Mouse (Mus musculus) heart, embryonic 14.5 days (tissue): ENCODE measurements around the gene Shc3. TPM values are rescaled to one million over a fixed set of nuclear protein-coding genes. Genes with fewer than 3 reads are reported as not detected.

Source experiments
- ATAC-seq: fragments of 200-750 bp; cut with Nextera tagmentation; 2 replicates; pipeline ENCODE4 v1.8.0; 2017; ENCODE audit warnings: low read depth, moderate TSS enrichment; ENCODE audit not compliant: insufficient number of reproducible peaks, insufficient read depth, low FRiP score
- H3K27ac ChIP-seq, 2 experiments: fragments of 200-500 bp in 1 of 2; fragments of 300-500 bp in 1 of 2; sonication (generic) in 1 of 2; replicated peaks in 1 of 2; 2 replicates each; pipeline ENCODE4 v1.5.1; 2012 to 2014; ENCODE audit warnings: low read depth in 2 of 2, low read length in 2 of 2, control low read depth in 1 of 2, mild to moderate bottlenecking in 1 of 2, mixed read lengths in 1 of 2; ENCODE audit not compliant: control insufficient read depth in 1 of 2, insufficient read depth in 1 of 2
- H3K27me3 ChIP-seq: fragments of 300-500 bp; sonication (generic); 2 replicates; pipeline ENCODE4 v1.6.1; 2014; ENCODE audit warnings: mild to moderate bottlenecking, low read length, control low read depth; ENCODE audit not compliant: control insufficient read depth, insufficient read depth
- H3K36me3 ChIP-seq: fragments of 300-500 bp; sonication (generic); 2 replicates; pipeline ENCODE4 v1.6.1; 2014; ENCODE audit warnings: mild to moderate bottlenecking, control low read depth, low read length, mixed read lengths; ENCODE audit not compliant: control insufficient read depth, insufficient read depth
- H3K4me1 ChIP-seq, 2 experiments: fragments of 200-500 bp in 1 of 2; fragments of 300-500 bp in 1 of 2; sonication (generic) in 1 of 2; 2 replicates each; pipeline ENCODE4 v1.6.1; 2012 to 2014; ENCODE audit warnings: low read length in 2 of 2, control low read depth in 1 of 2, mixed read lengths in 1 of 2; ENCODE audit not compliant: control insufficient read depth in 2 of 2, insufficient read depth in 2 of 2
- H3K4me2 ChIP-seq: fragments of 300-500 bp; sonication (generic); 2 replicates; pipeline ENCODE4 v1.6.1; 2014; ENCODE audit warnings: mild to moderate bottlenecking, low read length
- H3K4me3 ChIP-seq, 2 experiments: fragments of 200-500 bp in 1 of 2; fragments of 300-500 bp in 1 of 2; sonication (generic) in 1 of 2; 2 replicates each; pipeline ENCODE4 v1.5.1; 2012 to 2014; ENCODE audit warnings: low read length in 2 of 2, mild to moderate bottlenecking in 2 of 2, control low read depth in 1 of 2, low read depth in 1 of 2, moderate library complexity in 1 of 2; ENCODE audit not compliant: control insufficient read depth in 1 of 2, insufficient read depth in 1 of 2
- H3K9ac ChIP-seq: fragments of 300-500 bp; sonication (generic); 2 replicates; pipeline ENCODE4 v1.6.1; 2014; ENCODE audit warnings: mild to moderate bottlenecking, low read length
- H3K9me3 ChIP-seq: fragments of 300-500 bp; sonication (generic); 2 replicates; pipeline ENCODE4 v1.6.1; 2016; ENCODE audit warnings: low read length, control low read depth; ENCODE audit not compliant: control insufficient read depth
- WGBS: fragments of 180-500 bp; shearing (Covaris S2); extraction: QIAGEN DNeasy Blood & Tissue Kit; methylation state at CpG from one replicate; pipeline ENCODE4 v1.1.7; 2014; 5-methylcytosine and 5-hydroxymethylcytosine counted together
- polyA plus RNA-seq: library from polyadenylated mRNA; unstranded; fragments of >200 nt; fragmentation: Nextera tagmentation; extraction: Ambion mirVana; gene quantifications from 2 replicates; pipeline ENCODE4 v1.2.1, GENCODE M21; 2014

Gene Shc3
- polyA plus RNA-seq, 1 experiment from 2014 or later: not detected

- Histone ChIP-seq H3K4me3 (no peak overlapping the region), H3K27ac (no peak overlapping the region), H3K36me3 (no peaks in the 10 kb centered on the region), H3K4me2 (no peak overlapping the region), H3K4me1 (no peaks in the 10 kb centered on the region), H3K27me3 (no peaks in the 10 kb centered on the region), H3K9me3 (0 out of 2 replicates have a peak, but pooled peaks cover 5% of the 10 kb centered on the region), H3K9ac (no peak overlapping the region)
- WGBS: 77% methylated on average over 8 of the region's 8 CpGs
- ATAC-seq: no peak
These were observed 29.4 kb downstream of the Shc3 start for GRCm38 (mm10) chr13:51539816-51540215.

DNA sequence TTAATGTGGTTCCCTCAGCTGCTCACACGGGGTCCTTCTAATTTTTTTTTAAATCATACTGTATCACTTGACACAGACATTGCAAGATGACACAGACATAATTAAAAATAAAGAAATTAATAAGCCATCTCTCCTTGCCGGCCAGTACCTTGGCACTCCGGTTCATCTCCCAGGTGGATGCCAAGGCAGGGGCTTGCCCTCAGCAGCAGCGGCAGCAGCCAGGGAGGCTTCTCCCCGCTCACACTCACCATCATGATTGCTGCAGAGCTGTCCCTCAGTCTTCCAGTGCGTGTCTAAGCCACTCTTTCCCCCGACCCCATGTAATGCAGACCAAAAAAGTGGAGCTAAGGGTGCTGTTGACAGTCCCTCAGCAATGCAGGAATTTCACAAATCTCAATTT, 33.9 kb downstream of the Shc3 start:
- no peaks in the 10 kb centered on the region for H3K27me3 ChIP-seq
- H3K9ac ChIP-seq: no peak overlapping the region
- no peak for ATAC-seq
- 79% methylated on average over 7 of the region's 7 CpGs for WGBS
- H3K27ac ChIP-seq: no peak overlapping the region
- H3K9me3 ChIP-seq: no peaks in the 10 kb centered on the region
- H3K4me3 ChIP-seq: no peak overlapping the region
- no peaks in the 10 kb centered on the region for H3K4me1 ChIP-seq
- H3K4me2 ChIP-seq: no peak overlapping the region
- H3K36me3 ChIP-seq: no peaks in the 10 kb centered on the region

DNA sequence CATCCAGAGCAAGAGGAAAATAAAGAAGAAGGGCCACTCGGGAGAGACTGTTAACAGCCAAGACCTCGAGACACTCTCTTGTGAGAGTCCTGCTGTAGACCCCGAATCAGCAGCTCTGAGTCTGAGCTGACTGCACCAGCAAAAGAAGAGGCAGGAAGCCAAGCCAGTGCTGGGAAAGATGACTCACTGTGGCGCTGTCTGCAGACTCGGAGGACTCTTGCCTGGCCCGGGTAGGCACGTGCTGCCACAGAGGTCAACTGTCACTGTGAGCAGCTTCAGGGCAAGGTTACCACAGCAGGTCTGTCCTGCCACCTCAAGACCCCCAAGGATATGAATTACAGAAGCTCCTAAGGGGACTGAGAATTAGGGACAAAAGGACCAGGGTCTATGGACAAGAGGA, 42.7 kb downstream of the Shc3 start:
- H3K4me3 ChIP-seq: no peak overlapping the region
- 14% methylated on average over 7 of the region's 7 CpGs for WGBS
- H3K4me1 ChIP-seq: peaks cover 0 to 2% of the 10 kb centered on the region in 2 experiments; a peak in 1 of 4 replicates
- H3K27me3 ChIP-seq: no peaks in the 10 kb centered on the region
- no peaks in the 10 kb centered on the region for H3K9me3 ChIP-seq
- H3K4me2 ChIP-seq: no peak overlapping the region
- no peaks in the 10 kb centered on the region for H3K36me3 ChIP-seq
- H3K27ac ChIP-seq: no peak overlapping the region
- no peak overlapping the region for H3K9ac ChIP-seq
- ATAC-seq: no peak

GRCm38 (mm10) chr13:51524316-51524715, 44.9 kb downstream of the Shc3 start:
- no peaks in the 10 kb centered on the region for H3K27me3 ChIP-seq
- H3K27ac ChIP-seq: no peak overlapping the region
- H3K4me1 ChIP-seq: peaks cover 0 to 2% of the 10 kb centered on the region in 2 experiments; a peak in 1 of 4 replicates
- ATAC-seq: no peak
- H3K9me3 ChIP-seq: no peaks in the 10 kb centered on the region
- no peaks in the 10 kb centered on the region for H3K36me3 ChIP-seq
- no peak overlapping the region for H3K4me2 ChIP-seq
- H3K9ac ChIP-seq: no peak overlapping the region
- no peak overlapping the region for H3K4me3 ChIP-seq
- 77% methylated on average over 4 of the region's 4 CpGs for WGBS

DNA sequence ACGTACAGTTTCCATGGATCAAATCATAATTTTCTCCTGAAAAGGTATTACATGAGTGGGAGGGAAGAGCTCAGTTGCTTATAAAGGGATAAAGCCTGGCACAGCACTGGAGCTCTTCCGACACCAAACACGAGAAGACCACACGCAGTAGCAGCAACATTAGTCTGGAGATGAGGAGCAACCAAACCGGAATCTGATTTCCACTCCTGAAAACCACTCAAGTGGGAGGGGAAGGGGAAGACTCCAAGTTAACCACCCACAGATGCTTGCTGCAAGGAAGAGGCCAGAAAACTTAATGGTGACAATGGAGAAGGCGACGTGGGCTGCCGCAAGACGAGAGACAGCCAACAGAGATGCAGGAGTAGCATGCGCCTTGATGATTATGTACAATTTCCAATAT, 45.9 kb downstream of the Shc3 start:
- Histone ChIP-seq H3K36me3 (no peaks in the 10 kb centered on the region), H3K4me2 (no peak overlapping the region), H3K27ac (no peak overlapping the region), H3K9me3 (no peaks in the 10 kb centered on the region), H3K4me1 (peaks cover 0 to 2% of the 10 kb centered on the region in 2 experiments; a peak in 1 of 4 replicates), H3K27me3 (no peaks in the 10 kb centered on the region), H3K9ac (no peak overlapping the region), H3K4me3 (no peak overlapping the region)
- WGBS: 92% methylated on average over 10 of the region's 10 CpGs
- no peak for ATAC-seq

GRCm38 (mm10) chr13:51518880-51519279, 50.3 kb downstream of the Shc3 start:
- 88% methylated on average over 6 of the region's 6 CpGs for whole genome bisulfite sequencing
- H3K27me3 ChIP-seq: no peaks in the 10 kb centered on the region
- no peak overlapping the region for H3K4me2 ChIP-seq
- no peaks in the 10 kb centered on the region for H3K4me1 ChIP-seq
- H3K9me3 ChIP-seq: no peaks in the 10 kb centered on the region
- H3K4me3 ChIP-seq: no peak overlapping the region
- no peak overlapping the region for H3K9ac ChIP-seq
- no peak overlapping the region for H3K27ac ChIP-seq
- no peak for ATAC-seq
- no peaks in the 10 kb centered on the region for H3K36me3 ChIP-seq

GRCm38 (mm10) chr13:51517943-51518342, 51.3 kb downstream of the Shc3 start:
- 87% methylated on average over 4 of the region's 4 CpGs for WGBS
- Histone ChIP-seq H3K36me3 (no peaks in the 10 kb centered on the region), H3K9me3 (no peaks in the 10 kb centered on the region), H3K4me1 (no peaks in the 10 kb centered on the region), H3K9ac (no peak overlapping the region), H3K27me3 (no peaks in the 10 kb centered on the region), H3K4me3 (no peak overlapping the region), H3K27ac (no peak overlapping the region), H3K4me2 (no peak overlapping the region)
- no peak for ATAC-seq

- Histone ChIP-seq H3K4me3 (no peak overlapping the region), H3K9me3 (no peaks in the 10 kb centered on the region), H3K4me1 (no peaks in the 10 kb centered on the region), H3K4me2 (no peak overlapping the region), H3K27me3 (no peaks in the 10 kb centered on the region), H3K36me3 (no peaks in the 10 kb centered on the region), H3K27ac (no peak overlapping the region), H3K9ac (no peak overlapping the region)
- ATAC-seq: no peak
- WGBS: 67% methylated on average over 9 of the region's 9 CpGs
These were observed 60.4 kb downstream of the Shc3 start for GRCm38 (mm10) chr13:51508836-51509235.
